Mouse (Mus musculus) megakaryocyte, embryonic 14.5 days (primary cell): ENCODE data around the gene Acad11.

Source experiments
- FLI1 ChIP-seq: IDR thresholded peaks from 2 replicates; pipeline ENCODE4 v1.6.1; 2012; ENCODE audit warnings: low read length, inconsistent platforms, mixed read lengths
- GATA1 ChIP-seq: IDR thresholded peaks from 3 replicates; pipeline ENCODE4 v1.6.1; 2012; ENCODE audit warnings: mixed read lengths, low read length, inconsistent platforms, borderline replicate concordance

DNA sequence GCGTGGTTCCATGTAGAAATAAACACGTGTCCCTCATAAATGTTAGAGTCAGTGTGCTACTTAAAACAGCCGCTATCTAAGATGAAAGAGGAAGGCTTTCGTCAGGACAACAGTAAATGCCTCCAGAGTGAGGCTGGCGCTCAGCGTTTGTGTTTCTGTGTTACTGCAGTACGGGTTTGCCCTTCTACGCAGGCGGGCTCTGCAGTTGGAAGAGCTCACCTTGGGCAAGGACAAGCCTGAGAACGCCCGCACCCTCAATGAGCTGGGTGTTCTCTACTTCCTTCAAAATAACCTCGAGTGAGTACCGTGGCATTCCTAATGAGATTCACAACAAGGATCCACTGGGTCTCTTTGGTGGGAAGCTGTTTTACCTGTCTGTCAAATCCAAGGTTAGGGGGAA is 24.9 kb upstream of the Acad11 start:
- no peak for TF ChIP-seq FLI1
- no peak for TF ChIP-seq GATA1
